Mouse (Mus musculus) testis, adult 2 months (tissue): ENCODE data around the gene Col16a1. TPM values are rescaled to one million over a fixed set of nuclear protein-coding genes. Genes with fewer than 3 reads are reported as not detected.

Source experiments
- H3K27ac ChIP-seq: fragments of 200-500 bp; 2 replicates; pipeline ENCODE4 v1.5.1; 2012; ENCODE audit warnings: low read depth, low read length; ENCODE audit not compliant: control insufficient read depth, insufficient read depth
- H3K27me3 ChIP-seq: fragments of 200-500 bp; 2 replicates; pipeline ENCODE4 v1.6.1; 2012; ENCODE audit warnings: mild to moderate bottlenecking, low read length, moderate library complexity; ENCODE audit not compliant: control insufficient read depth, insufficient read depth
- H3K36me3 ChIP-seq: fragments of 200-500 bp; 2 replicates; pipeline ENCODE4 v1.6.1; 2012; ENCODE audit warnings: mild to moderate bottlenecking, low read length; ENCODE audit not compliant: control insufficient read depth, insufficient read depth
- H3K4me1 ChIP-seq: fragments of 200-500 bp; 2 replicates; pipeline ENCODE4 v1.6.1; 2012; ENCODE audit warnings: low read length; ENCODE audit not compliant: control insufficient read depth, insufficient read depth
- H3K4me3 ChIP-seq: fragments of 200-500 bp; 2 replicates; pipeline ENCODE4 v1.5.1; 2012; ENCODE audit warnings: low read depth, mild to moderate bottlenecking, low read length, moderate library complexity, mixed read lengths; ENCODE audit not compliant: control insufficient read depth
- CTCF ChIP-seq: fragments of 200-500 bp; IDR thresholded peaks from 2 replicates; pipeline ENCODE4 v1.5.1; 2012; ENCODE audit warnings: low read depth, mild to moderate bottlenecking, inconsistent platforms, low read length, moderate library complexity; ENCODE audit not compliant: control insufficient read depth, insufficient read depth, insufficient replicate concordance
- POLR2A ChIP-seq: fragments of 200-500 bp; IDR thresholded peaks from 2 replicates; pipeline ENCODE4 v1.6.1; 2012; ENCODE audit warnings: low read depth, mild to moderate bottlenecking, inconsistent platforms, low read length, moderate library complexity; ENCODE audit not compliant: control insufficient read depth
- polyA plus RNA-seq: library from polyadenylated mRNA; depleted of rRNA; stranded (reverse); fragments of >200 nt; gene quantifications from 2 replicates; pipeline ENCODE4 v1.2.3, GENCODE M21; 2012

Gene Col16a1
- polyA plus RNA-seq, 1 experiment = 111 TPM

DNA sequence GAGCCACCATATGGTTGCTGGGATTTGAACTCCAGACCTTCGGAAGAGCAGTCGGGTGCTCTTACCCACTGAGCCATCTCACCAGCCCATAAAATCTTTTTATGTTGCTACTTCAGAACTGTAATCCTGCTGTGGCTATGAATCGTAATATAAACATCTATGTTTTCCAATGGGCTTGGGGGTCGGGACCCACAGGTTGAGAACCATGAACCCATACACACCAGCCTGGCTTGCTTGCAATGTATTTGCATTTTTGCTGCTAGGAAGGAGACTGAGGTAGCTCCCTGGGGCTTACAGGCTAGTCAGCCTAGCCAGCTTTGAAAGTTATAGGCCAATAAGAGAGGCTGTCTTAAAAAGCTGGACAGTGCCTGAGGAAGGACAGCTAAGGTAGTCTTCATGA, 36.9 kb upstream of the Col16a1 start:
- no peaks in the 10 kb centered on the region for H3K27me3 ChIP-seq
- TF ChIP-seq CTCF = no peak
- TF ChIP-seq POLR2A = no peak
- H3K4me3 ChIP-seq = no peak overlapping the region
- H3K36me3 ChIP-seq = no peaks in the 10 kb centered on the region
- H3K27ac ChIP-seq = no peak overlapping the region
- H3K4me1 ChIP-seq = peaks cover 16% of the 10 kb centered on the region

DNA sequence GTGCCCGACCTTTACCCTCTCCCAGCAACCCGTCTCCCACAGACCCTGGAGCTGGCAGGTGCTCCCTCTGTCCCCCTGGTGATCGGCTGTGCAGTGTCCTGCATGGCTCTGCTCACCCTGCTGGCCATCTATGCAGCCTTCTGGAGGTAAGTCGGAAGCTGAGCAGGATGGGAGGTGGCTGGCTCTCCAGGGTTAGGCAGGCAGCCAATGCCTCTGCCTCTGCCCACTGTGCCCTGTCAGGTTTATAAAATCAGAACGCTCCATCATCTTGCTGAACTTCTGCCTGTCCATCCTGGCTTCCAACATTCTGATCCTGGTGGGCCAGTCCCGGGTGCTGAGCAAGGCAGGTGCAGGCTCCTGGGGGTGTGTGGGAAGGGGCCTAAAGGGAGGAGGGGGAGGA, 35.4 kb upstream of the Col16a1 start:
- Histone ChIP-seq H3K36me3 (no peaks in the 10 kb centered on the region), H3K27ac (no peak overlapping the region), H3K27me3 (no peaks in the 10 kb centered on the region), H3K4me3 (no peak overlapping the region), H3K4me1 (peaks cover 5% of the 10 kb centered on the region)
- TF ChIP-seq POLR2A (no peak), CTCF (no peak)

DNA sequence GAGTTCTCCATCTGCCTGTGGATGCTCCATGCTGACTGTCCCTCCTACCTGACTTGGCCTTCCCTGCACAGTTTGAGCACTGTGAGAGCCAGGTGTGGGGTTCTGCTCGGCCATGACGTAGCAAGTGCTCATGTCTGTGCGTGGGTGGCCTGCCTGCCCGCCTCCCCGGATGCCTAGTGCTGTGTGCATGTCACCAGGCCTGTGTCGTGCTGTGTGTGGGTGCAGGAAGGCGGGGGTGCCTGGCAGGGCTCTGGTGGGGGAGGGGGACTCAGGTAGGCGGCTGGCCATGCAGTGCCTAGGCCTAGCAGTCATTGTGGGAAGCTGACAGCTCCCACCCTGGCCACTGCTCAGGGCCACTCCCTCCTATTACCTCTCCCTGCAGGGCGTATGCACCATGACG, 34.5 kb upstream of the Col16a1 start:
- Histone ChIP-seq H3K4me3 (no peak overlapping the region), H3K36me3 (no peaks in the 10 kb centered on the region), H3K27me3 (no peaks in the 10 kb centered on the region), H3K27ac (no peak overlapping the region), H3K4me1 (no peaks in the 10 kb centered on the region)
- TF ChIP-seq CTCF (no peak), POLR2A (no peak)

DNA sequence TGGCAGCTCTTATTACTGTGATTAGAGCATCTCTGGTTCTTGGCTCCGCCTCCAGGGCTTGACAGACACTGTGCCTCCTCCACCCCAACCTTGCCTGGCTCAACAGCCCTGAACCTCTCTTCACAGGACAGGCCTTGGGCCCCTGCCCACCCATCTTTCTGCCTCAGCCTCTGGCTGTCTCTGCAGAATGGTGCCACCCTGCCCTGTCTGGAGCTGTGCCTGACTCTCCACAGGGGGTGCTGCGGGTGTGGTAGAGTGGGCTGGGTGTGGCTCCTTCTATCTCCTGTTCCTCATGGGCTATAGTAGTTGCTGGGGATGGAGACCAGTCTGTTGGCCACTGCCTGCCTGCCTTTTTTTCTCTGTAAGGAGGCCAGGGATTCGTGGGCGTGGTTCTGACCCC, 31.6 kb upstream of the Col16a1 start:
- Histone ChIP-seq H3K4me3 (no peak overlapping the region), H3K4me1 (no peaks in the 10 kb centered on the region), H3K27ac (no peak overlapping the region), H3K36me3 (no peaks in the 10 kb centered on the region), H3K27me3 (no peaks in the 10 kb centered on the region)
- no peak for TF ChIP-seq CTCF
- no peak for TF ChIP-seq POLR2A

DNA sequence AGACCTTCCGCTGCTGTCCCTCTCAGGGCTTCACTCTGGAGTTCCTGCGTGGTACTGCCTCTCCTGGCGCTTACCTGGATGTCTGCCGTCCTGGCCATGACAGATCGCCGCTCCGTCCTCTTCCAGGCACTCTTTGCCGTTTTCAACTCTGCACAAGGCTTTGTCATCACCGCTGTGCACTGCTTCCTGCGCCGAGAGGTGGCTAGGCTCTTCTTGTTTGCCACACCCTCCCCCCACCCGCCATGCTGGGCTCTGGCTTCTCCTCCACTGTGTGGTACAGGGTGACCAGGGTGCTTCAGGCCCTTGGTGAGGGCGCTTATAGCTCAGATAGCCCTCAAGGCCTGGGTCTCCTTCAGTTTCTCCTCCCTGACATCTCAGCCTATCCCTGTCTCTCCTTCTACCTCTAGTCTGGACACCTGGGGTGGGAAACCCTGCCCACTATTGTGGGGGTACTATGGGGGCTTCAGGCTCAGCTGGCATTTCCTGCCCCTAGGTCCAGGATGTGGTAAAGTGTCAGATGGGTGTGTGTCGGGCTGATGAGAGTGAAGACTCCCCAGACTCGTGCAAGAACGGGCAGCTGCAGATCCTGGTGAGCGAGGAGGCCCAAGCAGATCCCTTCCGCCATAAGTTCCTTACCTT, 30.5 kb upstream of the Col16a1 start:
- Histone ChIP-seq H3K27me3 (no peaks in the 10 kb centered on the region), H3K4me1 (no peaks in the 10 kb centered on the region), H3K36me3 (no peaks in the 10 kb centered on the region), H3K27ac (no peak overlapping the region), H3K4me3 (no peak overlapping the region)
- TF ChIP-seq CTCF (no peak), POLR2A (no peak)

DNA sequence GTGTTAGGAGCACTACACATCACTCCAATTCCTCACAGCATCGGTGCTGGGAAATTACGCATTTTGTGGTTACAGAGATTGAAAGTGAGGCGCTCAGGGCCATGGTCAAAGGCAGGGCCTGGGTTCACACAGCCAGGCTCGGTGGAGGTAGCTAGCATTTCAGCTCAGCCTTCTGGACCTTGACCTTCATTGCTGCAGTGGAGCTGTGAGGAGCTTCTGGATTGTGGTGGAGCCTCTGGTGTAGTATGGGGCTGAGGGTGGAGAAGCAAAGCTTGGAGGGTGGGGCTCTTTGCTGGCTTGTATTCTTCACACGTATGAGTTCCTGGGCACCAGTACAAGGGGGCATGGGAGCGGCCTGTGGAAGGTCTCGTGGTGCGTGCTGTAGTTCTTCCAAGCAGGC, 24.7 kb upstream of the Col16a1 start:
- H3K27ac ChIP-seq = no peak overlapping the region
- H3K27me3 ChIP-seq = no peaks in the 10 kb centered on the region
- no peak overlapping the region for H3K4me3 ChIP-seq
- no peaks in the 10 kb centered on the region for H3K4me1 ChIP-seq
- TF ChIP-seq POLR2A (no peak), CTCF (no peak)
- no peaks in the 10 kb centered on the region for H3K36me3 ChIP-seq

DNA sequence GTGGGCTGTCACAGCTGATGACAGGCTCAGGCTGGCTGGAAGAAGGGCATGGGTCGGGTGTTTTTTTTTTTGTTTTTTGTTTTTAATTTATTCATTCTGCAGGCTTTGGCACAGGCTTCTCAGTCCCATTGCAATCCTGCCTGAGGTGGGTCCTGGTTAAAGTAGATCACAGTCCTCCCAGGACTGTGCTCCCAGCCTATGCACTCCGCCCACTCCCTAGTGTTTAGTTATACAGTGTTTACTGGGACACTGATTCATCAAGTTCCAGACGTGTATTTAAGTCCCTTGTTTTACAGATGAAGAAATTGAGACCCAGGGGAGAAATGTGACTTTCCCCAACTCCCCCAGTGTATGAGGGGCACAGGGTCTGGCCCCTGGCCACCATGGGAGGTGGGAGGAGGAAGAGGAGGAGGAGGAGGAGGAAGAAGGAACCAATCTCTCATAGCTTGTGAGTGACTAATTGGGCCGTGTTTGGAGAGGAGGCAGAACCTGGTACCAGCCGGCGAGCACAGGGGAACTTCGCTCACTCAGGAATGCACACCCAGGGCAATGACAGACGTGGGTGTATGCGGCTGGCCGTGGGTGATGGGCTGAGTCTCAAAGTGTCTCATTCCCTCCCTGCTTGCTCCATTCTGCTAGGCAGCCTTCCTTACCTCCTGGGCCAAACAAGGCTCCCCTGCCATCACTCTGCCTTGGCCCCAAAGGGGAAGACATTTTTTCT, 24.0 kb upstream of the Col16a1 start:
- no peaks in the 10 kb centered on the region for H3K27me3 ChIP-seq
- TF ChIP-seq CTCF (no peak), POLR2A (no peak)
- no peaks in the 10 kb centered on the region for H3K36me3 ChIP-seq
- no peak overlapping the region for H3K4me3 ChIP-seq
- H3K4me1 ChIP-seq = no peaks in the 10 kb centered on the region
- no peak overlapping the region for H3K27ac ChIP-seq

DNA sequence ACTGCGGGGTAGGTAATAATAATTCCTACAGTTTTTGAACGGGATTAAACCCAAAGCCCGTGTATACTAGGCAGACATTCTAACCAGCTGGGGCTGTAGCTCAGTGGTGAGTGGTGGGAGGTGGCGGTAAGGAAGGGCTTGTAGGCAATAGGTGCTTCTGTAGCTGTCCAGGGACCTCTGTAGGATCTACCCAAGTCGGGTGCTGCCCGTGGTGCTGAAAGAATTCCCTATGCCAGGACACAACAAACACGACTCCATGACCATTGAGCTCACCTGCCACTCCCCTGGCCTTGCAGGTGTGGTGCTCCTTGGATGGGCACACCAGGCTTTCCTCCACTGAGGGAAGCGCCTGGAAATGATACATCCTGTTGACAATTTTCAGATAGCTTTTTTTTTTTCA, 22.1 kb upstream of the Col16a1 start:
- no peaks in the 10 kb centered on the region for H3K36me3 ChIP-seq
- no peak for TF ChIP-seq CTCF
- TF ChIP-seq POLR2A = no peak
- H3K27ac ChIP-seq = no peak overlapping the region
- H3K4me3 ChIP-seq = no peak overlapping the region
- H3K4me1 ChIP-seq = no peaks in the 10 kb centered on the region
- H3K27me3 ChIP-seq = no peaks in the 10 kb centered on the region
